Mouse (Mus musculus) forebrain, embryonic 11.5 days (tissue): ENCODE measurements around the gene Plce1. TPM values are rescaled to one million over a fixed set of nuclear protein-coding genes. Genes with fewer than 3 reads are reported as not detected.

ENCODE experiments used
- ATAC-seq: fragments of 200-750 bp; cut with Nextera tagmentation; replicated peaks from 2 replicates; pipeline ENCODE4 v1.8.0; 2017; ENCODE audit warnings: moderate TSS enrichment; ENCODE audit not compliant: low FRiP score
- DNase-seq: peaks from one replicate; pipeline ENCODE4 v3.0.0-alpha.2; 2017; ENCODE audit warnings: low spot score
- H3K27ac ChIP-seq: fragments of 300-500 bp; sonication (generic); 2 replicates; pipeline ENCODE4 v1.5.1; 2014; ENCODE audit warnings: low read depth, low read length
- H3K27me3 ChIP-seq: fragments of 300-500 bp; sonication (generic); 2 replicates; pipeline ENCODE4 v1.6.1; 2014; ENCODE audit warnings: mild to moderate bottlenecking, low read length, mixed read lengths; ENCODE audit not compliant: control insufficient read depth, insufficient read depth
- H3K36me3 ChIP-seq: fragments of 300-500 bp; sonication (generic); 2 replicates; pipeline ENCODE4 v1.6.1; 2014; ENCODE audit warnings: mild to moderate bottlenecking, low read length, moderate library complexity, mixed read lengths; ENCODE audit not compliant: control insufficient read depth, insufficient read depth
- H3K4me1 ChIP-seq: fragments of 300-500 bp; sonication (generic); replicated peaks from 2 replicates; pipeline ENCODE4 v1.6.1; 2014; ENCODE audit warnings: low read length, mixed read lengths; ENCODE audit not compliant: control insufficient read depth, insufficient read depth
- H3K4me2 ChIP-seq: fragments of 300-500 bp; sonication (generic); 2 replicates; pipeline ENCODE4 v1.6.1; 2014; ENCODE audit warnings: low read depth, mild to moderate bottlenecking, low read length, moderate library complexity, mixed read lengths; ENCODE audit not compliant: severe bottlenecking
- H3K4me3 ChIP-seq: fragments of 300-500 bp; sonication (generic); 2 replicates; pipeline ENCODE4 v1.5.1; 2014; ENCODE audit warnings: low read depth, low read length
- H3K9ac ChIP-seq: fragments of 300-500 bp; sonication (generic); 2 replicates; pipeline ENCODE4 v1.6.1; 2014; ENCODE audit warnings: low read length
- H3K9me3 ChIP-seq: fragments of 300-500 bp; sonication (generic); 2 replicates; pipeline ENCODE4 v1.6.1; 2016; ENCODE audit warnings: low read length, mixed read lengths; ENCODE audit not compliant: control insufficient read depth
- WGBS: fragments of 180-500 bp; shearing (Covaris S2); extraction: QIAGEN DNeasy Blood & Tissue Kit; methylation state at CpG from one replicate; pipeline ENCODE4 v1.1.7; 2014; 5-methylcytosine and 5-hydroxymethylcytosine counted together
- polyA plus RNA-seq: library from polyadenylated mRNA; unstranded; fragments of >200 nt; fragmentation: Nextera tagmentation; extraction: Ambion mirVana; gene quantifications from 2 replicates; pipeline ENCODE4 v1.2.1, GENCODE M21; 2014

Gene Plce1
- polyA plus RNA-seq, 1 experiment from 2014 or later, result 4.4 TPM

DNA sequence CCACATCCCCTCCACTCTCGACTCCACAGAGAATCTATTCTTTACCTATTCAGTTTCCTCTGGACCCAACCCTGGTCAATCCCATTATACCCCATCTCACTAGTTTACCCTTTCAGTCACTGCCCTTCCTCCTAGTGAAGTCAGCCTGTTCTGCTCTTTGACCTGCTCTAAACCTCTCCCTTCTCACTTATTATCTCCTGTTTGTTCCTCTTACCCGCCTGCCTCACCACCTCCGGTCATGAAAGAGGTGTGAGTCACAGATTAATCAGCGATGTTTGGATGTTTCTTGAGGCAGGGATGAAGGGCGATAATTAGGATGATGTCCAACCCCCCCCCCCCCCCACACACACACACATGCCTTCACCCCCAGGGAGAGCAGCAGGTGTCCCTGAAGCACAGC lies 120.2 kb downstream of the Plce1 start:
- ATAC-seq, result no peak
- H3K4me2 ChIP-seq, result no peak overlapping the region

DNA sequence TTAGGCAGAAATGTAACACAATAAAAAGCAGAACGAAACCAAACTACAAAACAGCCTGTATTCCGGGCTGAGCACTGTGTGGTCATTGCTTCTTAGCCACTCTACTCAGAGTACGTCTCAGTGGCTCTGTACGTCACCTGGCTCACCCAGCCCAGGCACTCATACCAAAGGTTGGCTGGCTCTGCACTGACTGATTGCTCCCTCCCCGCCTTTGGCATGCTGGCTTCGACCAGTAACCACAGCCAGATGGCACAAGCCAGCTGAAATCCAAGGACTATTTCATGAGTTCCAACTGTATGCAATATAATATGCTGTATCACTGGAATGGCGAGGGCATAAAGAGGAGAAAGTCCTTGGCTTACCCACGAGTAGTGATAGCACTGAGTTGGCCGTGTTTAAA lies 121.9 kb downstream of the Plce1 start:
- H3K9me3 ChIP-seq, result no peaks in the 10 kb centered on the region
- no peak overlapping the region for H3K9ac ChIP-seq
- ATAC-seq, result no peak
- no peak overlapping the region for H3K4me3 ChIP-seq
- WGBS, result 75% methylated on average over 9 of the region's 9 CpGs
- no peak overlapping the region for H3K27ac ChIP-seq
- no peaks in the 10 kb centered on the region for H3K36me3 ChIP-seq
- H3K27me3 ChIP-seq, result no peaks in the 10 kb centered on the region
- DNase-seq, result no peak
- H3K4me2 ChIP-seq, result no peak overlapping the region
- no peaks in the 10 kb centered on the region; the same call in 1 of the 2 replicates for H3K4me1 ChIP-seq

More for the DNA sequence above, 120.2 kb downstream of the Plce1 start:
- Histone ChIP-seq H3K36me3 (no peaks in the 10 kb centered on the region), H3K9ac (no peak overlapping the region), H3K27me3 (no peaks in the 10 kb centered on the region), H3K4me1 (no peaks in the 10 kb centered on the region; the same call in 1 of the 2 replicates), H3K9me3 (no peaks in the 10 kb centered on the region), H3K27ac (no peak overlapping the region), H3K4me3 (no peak overlapping the region)
- DNase-seq, result no peak
- WGBS, result 61% methylated on average over 5 of the region's 5 CpGs

DNA sequence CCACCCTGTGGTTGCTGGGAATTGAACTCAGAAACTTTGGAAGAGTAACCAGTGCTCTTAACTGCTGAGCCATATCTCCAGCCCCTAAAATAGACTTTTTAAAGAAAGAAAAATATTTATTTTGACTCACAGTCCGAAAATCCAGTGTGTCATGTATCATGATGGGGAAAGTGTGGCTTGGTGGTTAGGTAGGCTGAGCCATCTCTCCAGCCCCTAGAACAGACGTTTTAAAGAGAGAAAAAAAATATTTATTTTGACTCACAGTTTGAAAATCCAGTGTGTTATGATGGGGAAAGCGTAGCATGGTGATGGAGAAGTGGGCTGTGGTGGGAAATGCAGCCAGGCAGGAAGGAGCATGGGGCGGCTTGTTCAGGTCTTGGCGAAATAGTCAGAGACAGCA lies 126.3 kb downstream of the Plce1 start:
- 85% methylated on average over 5 of the region's 5 CpGs for WGBS
- no peak overlapping the region for H3K27ac ChIP-seq
- ATAC-seq (no peak), DNase-seq (no peak)
- H3K36me3 ChIP-seq, result no peaks in the 10 kb centered on the region
- no peak overlapping the region for H3K4me2 ChIP-seq
- H3K27me3 ChIP-seq, result no peaks in the 10 kb centered on the region
- no peak overlapping the region for H3K4me3 ChIP-seq
- no peaks in the 10 kb centered on the region for H3K9me3 ChIP-seq
- H3K4me1 ChIP-seq, result no peaks in the 10 kb centered on the region; the same call in 1 of the 2 replicates
- no peak overlapping the region for H3K9ac ChIP-seq

DNA sequence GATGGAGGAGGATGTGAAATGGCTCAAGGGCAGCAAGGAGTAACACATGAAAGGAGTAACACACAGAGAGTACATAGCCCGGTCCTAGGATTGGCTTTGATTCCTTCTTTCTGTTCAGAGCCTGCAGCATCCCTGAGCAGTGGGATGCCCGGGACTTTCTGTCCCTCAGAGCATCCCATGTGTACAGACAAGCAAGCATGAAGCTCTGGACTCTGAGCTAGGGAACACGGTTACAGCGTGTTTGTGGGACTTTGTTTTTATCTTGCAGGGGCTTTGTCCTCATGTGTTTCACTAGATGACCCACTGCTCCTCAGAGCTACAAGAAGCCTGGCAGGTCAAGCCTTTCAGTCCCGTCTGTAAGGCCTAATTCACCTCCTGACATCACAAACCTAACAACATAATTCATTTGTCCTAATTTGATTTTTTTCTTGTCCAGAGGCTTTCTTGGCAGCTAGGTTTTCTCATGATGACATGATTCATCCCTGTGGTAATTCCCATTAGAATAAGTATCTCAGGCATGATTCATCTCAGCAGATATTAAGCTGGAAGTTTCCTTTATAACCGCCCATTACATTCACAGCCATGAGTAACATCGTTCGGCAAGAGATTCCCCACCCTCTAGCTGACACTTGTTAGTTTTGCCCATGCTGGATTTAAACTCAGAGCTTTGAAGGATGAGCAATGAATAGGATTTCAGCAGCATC lies 128.2 kb downstream of the Plce1 start:
- WGBS, result 96% methylated on average over 8 of the region's 8 CpGs
- DNase-seq (no peak), ATAC-seq (no peak)
- no peaks in the 10 kb centered on the region for H3K27me3 ChIP-seq
- no peaks in the 10 kb centered on the region for H3K9me3 ChIP-seq
- H3K4me2 ChIP-seq, result no peak overlapping the region
- H3K27ac ChIP-seq, result no peak overlapping the region
- no peak overlapping the region for H3K9ac ChIP-seq
- no peak overlapping the region for H3K4me3 ChIP-seq
- H3K36me3 ChIP-seq, result no peaks in the 10 kb centered on the region
- H3K4me1 ChIP-seq, result no peaks in the 10 kb centered on the region

- no peaks in the 10 kb centered on the region for H3K36me3 ChIP-seq
- no peak for DNase-seq
- no peaks in the 10 kb centered on the region for H3K9me3 ChIP-seq
- H3K27ac ChIP-seq, result no peak overlapping the region
- no peaks in the 10 kb centered on the region for H3K4me1 ChIP-seq
- ATAC-seq, result no peak
- no peak overlapping the region for H3K4me3 ChIP-seq
- H3K9ac ChIP-seq, result no peak overlapping the region
- no peak overlapping the region for H3K4me2 ChIP-seq
- WGBS, result 90% methylated on average over 2 of the region's 2 CpGs
- no peaks in the 10 kb centered on the region for H3K27me3 ChIP-seq
These were observed 129.4 kb downstream of the Plce1 start for GRCm38 (mm10) chr19:38610291-38610690.

DNA sequence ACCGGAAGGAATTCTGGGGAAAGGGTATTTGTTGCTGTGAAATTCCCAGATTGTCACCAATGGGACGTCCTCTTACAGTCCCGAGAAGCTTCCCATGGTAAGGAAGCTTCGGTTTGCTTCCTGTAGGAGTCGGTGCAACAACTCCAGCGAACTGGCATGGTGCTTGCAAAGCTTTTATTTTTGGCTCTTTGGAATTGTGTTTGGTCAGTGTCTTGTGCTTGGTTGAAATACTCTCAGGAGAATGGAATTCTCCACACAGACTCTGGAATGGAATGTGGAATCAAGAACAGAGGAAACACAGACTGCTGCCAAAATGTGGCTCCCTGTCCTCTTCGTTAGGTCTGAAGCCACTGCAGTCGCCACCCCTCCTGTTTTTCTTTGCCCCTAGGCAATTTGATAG lies 129.9 kb downstream of the Plce1 start:
- H3K9ac ChIP-seq, result no peak overlapping the region
- no peak for ATAC-seq
- no peaks in the 10 kb centered on the region for H3K4me1 ChIP-seq
- 90% methylated on average over 8 of the region's 8 CpGs for WGBS
- no peak for DNase-seq
- no peaks in the 10 kb centered on the region for H3K27me3 ChIP-seq
- H3K27ac ChIP-seq, result no peak overlapping the region
- no peak overlapping the region for H3K4me2 ChIP-seq
- H3K9me3 ChIP-seq, result no peaks in the 10 kb centered on the region
- no peaks in the 10 kb centered on the region for H3K36me3 ChIP-seq
- H3K4me3 ChIP-seq, result no peak overlapping the region

GRCm38 (mm10) chr19:38614067-38614675 lies 133.3 kb downstream of the Plce1 start:
- DNase-seq, result no peak
- ATAC-seq, result no peak
- Histone ChIP-seq H3K4me3 (no peak overlapping the region), H3K9me3 (no peaks in the 10 kb centered on the region), H3K9ac (no peak overlapping the region), H3K4me2 (no peak overlapping the region), H3K27ac (no peak overlapping the region), H3K27me3 (no peaks in the 10 kb centered on the region), H3K36me3 (no peaks in the 10 kb centered on the region), H3K4me1 (no peaks in the 10 kb centered on the region)
- WGBS, result 54% methylated on average over 11 of the region's 11 CpGs

- H3K4me2 ChIP-seq, result no peak overlapping the region
- H3K27ac ChIP-seq, result no peak overlapping the region
- H3K9me3 ChIP-seq, result no peaks in the 10 kb centered on the region
- no peak overlapping the region for H3K4me3 ChIP-seq
- H3K27me3 ChIP-seq, result no peaks in the 10 kb centered on the region
- ATAC-seq (no peak), DNase-seq (no peak)
- WGBS, result 44% methylated on average over 6 of the region's 6 CpGs
- no peaks in the 10 kb centered on the region for H3K4me1 ChIP-seq
- H3K36me3 ChIP-seq, result no peaks in the 10 kb centered on the region
- no peak overlapping the region for H3K9ac ChIP-seq
These were observed 134.4 kb downstream of the Plce1 start for GRCm38 (mm10) chr19:38615356-38615755.

GRCm38 (mm10) chr19:38620134-38620533 lies 139.2 kb downstream of the Plce1 start:
- H3K4me1 ChIP-seq, result no peaks in the 10 kb centered on the region
- H3K27ac ChIP-seq, result no peak overlapping the region
- 89% methylated on average over 4 of the region's 4 CpGs for WGBS
- H3K36me3 ChIP-seq, result no peaks in the 10 kb centered on the region
- DNase-seq (no peak), ATAC-seq (no peak)
- H3K4me2 ChIP-seq, result no peak overlapping the region
- no peak overlapping the region for H3K9ac ChIP-seq
- no peaks in the 10 kb centered on the region for H3K9me3 ChIP-seq
- no peaks in the 10 kb centered on the region for H3K27me3 ChIP-seq
- no peak overlapping the region for H3K4me3 ChIP-seq
